Mouse (Mus musculus): ENCODE measurements around the gene Smoc1. TPM values are rescaled to one million over a fixed set of nuclear protein-coding genes. Genes with fewer than 3 reads are reported as not detected.

Smoc1 gene
- total and polyA plus RNA-seq, 3 experiments, result 4.8 to 8.0 (median 6.2) TPM

- Histone ChIP-seq H3K4me3 (no peak overlapping the region), H3K27ac (no peak overlapping the region), H3K4me1 (ENCODE audit: control insufficient read depth, insufficient read depth, low read length) (no peaks in the 10 kb centered on the region), H3K27me3 (ENCODE audit: control insufficient read depth, insufficient read depth, low read length) (peaks cover 7% of the 10 kb centered on the region), H3K79me2 (replicated peaks; ENCODE audit: control insufficient read depth, insufficient read depth, low read length) (no peaks in the 10 kb centered on the region), H3K9ac (ENCODE audit: low read depth, low read length) (no peak overlapping the region), H3K36me3 (ENCODE audit: control insufficient read depth, insufficient read depth, low read length) (no peaks in the 10 kb centered on the region)
- WGBS, result 43% methylated on average over 16 of the region's 16 CpGs
- TF ChIP-seq POLR2A (IDR thresholded peaks at IDR 0.05; ENCODE audit: insufficient read depth, low read depth, low read length), result no peak
- TF ChIP-seq EP300 (IDR thresholded peaks at IDR 0.05; ENCODE audit: insufficient read depth, low read depth, low read length), result no peak
- TF ChIP-seq CTCF (IDR thresholded peaks at IDR 0.05), result no peak
- intact Hi-C loops (cut with DNase I), result no loop called here
- no peak for DNase-seq
These were observed 1.8 kb downstream of the Smoc1 start for GRCm38 (mm10) chr12:81028291-81028920.

DNA sequence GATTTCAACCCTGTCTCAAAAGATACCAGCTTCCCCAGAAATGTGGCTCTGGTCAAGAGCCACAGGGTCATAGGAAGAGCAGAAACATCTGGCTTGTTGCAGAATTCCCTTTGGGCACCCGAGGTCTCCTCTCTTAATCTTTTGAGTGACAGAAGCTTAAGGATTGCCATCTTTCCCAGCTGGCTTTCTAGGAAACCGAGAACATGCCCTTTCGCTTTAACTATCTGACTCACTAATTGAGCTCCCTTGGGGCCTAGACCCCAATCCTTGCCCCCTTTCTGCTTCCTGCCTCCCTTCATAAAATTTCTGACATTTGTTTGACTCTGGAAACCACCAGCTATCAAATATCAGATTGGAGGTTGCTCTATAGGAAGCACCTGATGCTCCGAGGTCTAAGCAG, 3.1 kb downstream of the Smoc1 start:
- intact Hi-C loops (cut with DNase I), result no loop called here
- Histone ChIP-seq H3K36me3 (ENCODE audit: control insufficient read depth, insufficient read depth, low read length) (no peaks in the 10 kb centered on the region), H3K27me3 (ENCODE audit: control insufficient read depth, insufficient read depth, low read length) (peaks cover 7% of the 10 kb centered on the region), H3K4me1 (ENCODE audit: control insufficient read depth, insufficient read depth, low read length) (no peaks in the 10 kb centered on the region), H3K79me2 (replicated peaks; ENCODE audit: control insufficient read depth, insufficient read depth, low read length) (no peaks in the 10 kb centered on the region), H3K27ac (no peak overlapping the region), H3K4me3 (no peak overlapping the region), H3K9ac (ENCODE audit: low read depth, low read length) (no peak overlapping the region)
- WGBS, result 51% methylated on average over 4 of the region's 4 CpGs
- no peak for DNase-seq
- TF ChIP-seq POLR2A (IDR thresholded peaks at IDR 0.05; ENCODE audit: insufficient read depth, low read depth, low read length), result no peak

- no peak for DNase-seq
- no peaks in the 10 kb centered on the region for H3K79me2 ChIP-seq (replicated peaks; ENCODE audit: control insufficient read depth, insufficient read depth, low read length)
- intact Hi-C loops (cut with DNase I), result no loop called here
- peaks cover 5% of the 10 kb centered on the region for H3K27me3 ChIP-seq (ENCODE audit: control insufficient read depth, insufficient read depth, low read length)
- no peak overlapping the region for H3K9ac ChIP-seq (ENCODE audit: low read depth, low read length)
- H3K4me3 ChIP-seq, result no peak overlapping the region
- no peak overlapping the region for H3K27ac ChIP-seq
- no peaks in the 10 kb centered on the region for H3K36me3 ChIP-seq (ENCODE audit: control insufficient read depth, insufficient read depth, low read length)
- WGBS, result 69% methylated on average over 7 of the region's 7 CpGs
- TF ChIP-seq EP300 (IDR thresholded peaks at IDR 0.05; ENCODE audit: insufficient read depth, low read depth, low read length) (no peak), CTCF (IDR thresholded peaks at IDR 0.05) (no peak), POLR2A (IDR thresholded peaks at IDR 0.05; ENCODE audit: insufficient read depth, low read depth, low read length) (no peak)
- no peaks in the 10 kb centered on the region for H3K4me1 ChIP-seq (ENCODE audit: control insufficient read depth, insufficient read depth, low read length)
These were observed 5.0 kb downstream of the Smoc1 start for GRCm38 (mm10) chr12:81031579-81031978.

DNA sequence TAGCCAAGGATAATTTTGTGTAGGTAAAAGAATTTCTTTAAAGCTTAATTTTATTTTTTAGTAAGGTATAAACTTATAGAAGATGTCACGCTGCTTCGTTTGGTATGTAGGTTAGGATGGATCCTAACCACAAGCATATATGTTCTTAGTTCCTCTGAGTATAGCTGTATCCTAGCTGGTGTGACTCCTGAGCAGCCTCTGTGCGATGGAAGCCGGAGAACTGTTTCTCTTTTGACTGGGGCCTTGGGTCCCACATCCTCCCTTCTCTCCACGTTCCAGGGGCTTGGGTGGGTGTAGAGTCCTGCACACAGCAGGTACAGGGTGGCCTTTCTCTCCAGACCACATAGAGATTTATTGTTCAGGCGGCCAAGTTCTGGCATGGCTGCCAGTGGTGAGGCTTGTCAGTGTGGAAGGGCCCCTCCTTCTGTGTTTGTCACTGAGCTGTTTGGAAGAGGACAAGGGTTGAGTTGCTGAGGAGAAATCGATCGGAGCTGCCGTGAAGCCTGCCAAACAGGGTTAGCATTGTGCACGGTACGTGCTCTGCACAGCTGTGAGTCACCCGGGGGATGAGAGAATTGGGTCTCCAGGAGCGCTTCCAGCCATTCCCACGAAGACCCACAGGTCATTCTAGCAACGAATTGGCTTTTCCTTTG, 6.9 kb downstream of the Smoc1 start:
- no peak overlapping the region for H3K27ac ChIP-seq
- H3K36me3 ChIP-seq (ENCODE audit: control insufficient read depth, insufficient read depth, low read length), result no peaks in the 10 kb centered on the region
- 67% methylated on average over 15 of the region's 15 CpGs for WGBS
- H3K79me2 ChIP-seq (replicated peaks; ENCODE audit: control insufficient read depth, insufficient read depth, low read length), result no peaks in the 10 kb centered on the region
- H3K27me3 ChIP-seq (ENCODE audit: control insufficient read depth, insufficient read depth, low read length), result no peaks in the 10 kb centered on the region
- no peak overlapping the region for H3K9ac ChIP-seq (ENCODE audit: low read depth, low read length)
- DNase-seq, result no peak
- no peak for TF ChIP-seq CTCF (IDR thresholded peaks at IDR 0.05)
- TF ChIP-seq POLR2A (IDR thresholded peaks at IDR 0.05; ENCODE audit: insufficient read depth, low read depth, low read length), result no peak
- TF ChIP-seq EP300 (IDR thresholded peaks at IDR 0.05; ENCODE audit: insufficient read depth, low read depth, low read length), result no peak
- H3K4me3 ChIP-seq, result no peak overlapping the region
- intact Hi-C loops (cut with DNase I), result no loop called here
- no peaks in the 10 kb centered on the region for H3K4me1 ChIP-seq (ENCODE audit: control insufficient read depth, insufficient read depth, low read length)

DNA sequence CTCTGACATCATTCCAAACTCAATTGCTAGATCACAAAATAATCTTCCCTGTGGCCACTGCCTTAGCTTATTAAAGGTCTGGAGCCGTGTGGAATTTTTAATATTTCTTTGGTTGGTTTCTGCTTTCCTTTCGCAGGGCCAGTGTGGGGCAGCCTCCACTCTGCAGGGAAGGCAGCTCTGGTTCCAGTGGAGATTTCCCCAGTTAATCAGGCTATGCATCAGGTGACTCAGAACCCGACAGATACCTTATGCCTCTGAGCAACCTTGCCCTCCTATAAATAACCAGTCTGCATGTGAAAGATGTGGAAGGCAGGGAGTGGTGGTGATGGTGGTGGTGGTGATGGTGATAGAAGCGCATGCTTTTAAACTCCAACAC, 7.4 kb downstream of the Smoc1 start:
- 72% methylated on average over 4 of the region's 4 CpGs for WGBS
- TF ChIP-seq EP300 (IDR thresholded peaks at IDR 0.05; ENCODE audit: insufficient read depth, low read depth, low read length), result no peak
- no peak for TF ChIP-seq POLR2A (IDR thresholded peaks at IDR 0.05; ENCODE audit: insufficient read depth, low read depth, low read length)
- TF ChIP-seq CTCF (IDR thresholded peaks at IDR 0.05), result no peak

DNA sequence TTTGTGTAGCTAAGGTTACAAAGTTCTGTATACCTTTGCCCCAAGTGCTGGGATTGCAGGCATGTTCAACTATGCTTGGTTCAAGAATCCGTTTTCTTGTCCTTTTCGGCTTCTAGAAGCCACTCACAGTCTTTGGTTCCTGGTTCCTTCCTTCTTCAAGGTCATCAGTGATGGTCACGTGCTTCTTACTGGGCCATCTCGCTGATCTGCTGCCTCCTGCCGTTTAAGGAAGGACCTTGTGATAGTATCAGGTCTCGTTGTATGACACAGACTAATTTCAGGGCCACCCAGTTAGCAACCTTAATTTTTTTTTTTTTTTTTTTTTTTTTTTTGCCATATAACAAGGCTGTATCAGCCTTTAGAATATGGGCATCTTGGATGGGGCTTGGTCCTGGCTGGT, 9.2 kb downstream of the Smoc1 start:
- Histone ChIP-seq H3K4me1 (ENCODE audit: control insufficient read depth, insufficient read depth, low read length) (no peaks in the 10 kb centered on the region), H3K4me3 (no peak overlapping the region), H3K9ac (ENCODE audit: low read depth, low read length) (no peak overlapping the region), H3K79me2 (replicated peaks; ENCODE audit: control insufficient read depth, insufficient read depth, low read length) (no peaks in the 10 kb centered on the region), H3K36me3 (ENCODE audit: control insufficient read depth, insufficient read depth, low read length) (no peaks in the 10 kb centered on the region), H3K27me3 (ENCODE audit: control insufficient read depth, insufficient read depth, low read length) (no peaks in the 10 kb centered on the region), H3K27ac (no peak overlapping the region)
- DNase-seq, result no peak
- no peak for TF ChIP-seq POLR2A (IDR thresholded peaks at IDR 0.05; ENCODE audit: insufficient read depth, low read depth, low read length)
- no peak for TF ChIP-seq EP300 (IDR thresholded peaks at IDR 0.05; ENCODE audit: insufficient read depth, low read depth, low read length)
- TF ChIP-seq CTCF (IDR thresholded peaks at IDR 0.05), result no peak
- intact Hi-C loops (cut with DNase I), result no loop called here
- 78% methylated on average over 6 of the region's 6 CpGs for WGBS

More for the DNA sequence above, 7.4 kb downstream of the Smoc1 start:
- Histone ChIP-seq H3K27ac (no peak overlapping the region), H3K36me3 (ENCODE audit: control insufficient read depth, insufficient read depth, low read length) (no peaks in the 10 kb centered on the region), H3K4me3 (no peak overlapping the region), H3K9ac (ENCODE audit: low read depth, low read length) (no peak overlapping the region), H3K27me3 (ENCODE audit: control insufficient read depth, insufficient read depth, low read length) (no peaks in the 10 kb centered on the region), H3K4me1 (ENCODE audit: control insufficient read depth, insufficient read depth, low read length) (no peaks in the 10 kb centered on the region), H3K79me2 (replicated peaks; ENCODE audit: control insufficient read depth, insufficient read depth, low read length) (no peaks in the 10 kb centered on the region)
- no peak for DNase-seq
- intact Hi-C loops (cut with DNase I), result no loop called here
